Mouse (Mus musculus) spleen, postnatal 4 days (tissue): ENCODE data around the gene Gm49380.

Experiments used
- DNase-seq, 2 experiments: peaks; one replicate each; pipeline ENCODE4 v3.0.0; 2022; ENCODE audit warnings: low spot score in 2 of 2

Gene Gm49380

DNA sequence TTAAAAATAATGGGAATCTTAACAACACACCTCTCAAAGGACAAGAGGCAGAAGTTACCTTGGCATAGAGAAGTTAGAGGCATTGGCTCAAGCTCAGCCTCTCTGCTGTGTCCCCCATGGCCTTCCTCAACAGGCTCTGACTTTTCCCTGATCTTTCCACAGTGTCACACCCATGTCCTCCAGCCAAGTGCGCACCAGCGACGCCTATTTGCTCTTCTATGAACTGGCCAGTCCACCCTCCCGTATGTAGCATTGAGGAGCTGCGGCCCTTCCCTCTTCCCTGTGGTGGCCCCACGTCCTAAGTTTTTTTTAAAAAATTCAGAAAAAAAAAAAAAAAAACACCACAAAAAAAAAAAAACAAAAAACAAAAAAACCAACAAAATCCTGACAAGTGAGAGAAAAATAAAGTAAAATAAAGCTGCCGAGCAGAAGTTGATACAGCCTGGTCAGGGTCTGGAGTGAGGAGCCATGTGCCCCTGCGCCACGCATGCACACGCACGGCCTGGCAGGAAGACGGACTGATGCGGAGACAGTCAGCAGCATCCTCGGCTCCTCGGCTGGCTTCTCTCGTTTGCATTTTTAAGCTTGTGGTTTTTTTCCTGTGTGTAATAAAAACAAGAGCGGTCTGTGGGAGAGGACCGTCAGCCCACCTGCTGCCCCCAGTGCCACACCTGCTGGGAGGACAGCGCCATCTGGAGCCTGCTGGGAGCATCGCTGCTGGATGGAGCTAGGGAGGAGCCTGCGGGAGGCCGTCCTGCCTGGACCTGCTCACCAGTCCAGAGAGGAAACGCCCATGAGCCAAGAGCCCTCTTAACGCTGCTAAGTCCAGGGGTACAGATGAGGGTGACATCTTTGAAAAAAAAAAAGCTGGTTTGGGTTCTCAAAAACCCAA is 19.4 kb downstream of the Gm49380 start:
- DNase-seq, result peak; percentile 73 to 89

- DNase-seq, result no peak
These were observed 24.3 kb downstream of the Gm49380 start for GRCm38 (mm10) chr9:44088877-44089608.

DNA sequence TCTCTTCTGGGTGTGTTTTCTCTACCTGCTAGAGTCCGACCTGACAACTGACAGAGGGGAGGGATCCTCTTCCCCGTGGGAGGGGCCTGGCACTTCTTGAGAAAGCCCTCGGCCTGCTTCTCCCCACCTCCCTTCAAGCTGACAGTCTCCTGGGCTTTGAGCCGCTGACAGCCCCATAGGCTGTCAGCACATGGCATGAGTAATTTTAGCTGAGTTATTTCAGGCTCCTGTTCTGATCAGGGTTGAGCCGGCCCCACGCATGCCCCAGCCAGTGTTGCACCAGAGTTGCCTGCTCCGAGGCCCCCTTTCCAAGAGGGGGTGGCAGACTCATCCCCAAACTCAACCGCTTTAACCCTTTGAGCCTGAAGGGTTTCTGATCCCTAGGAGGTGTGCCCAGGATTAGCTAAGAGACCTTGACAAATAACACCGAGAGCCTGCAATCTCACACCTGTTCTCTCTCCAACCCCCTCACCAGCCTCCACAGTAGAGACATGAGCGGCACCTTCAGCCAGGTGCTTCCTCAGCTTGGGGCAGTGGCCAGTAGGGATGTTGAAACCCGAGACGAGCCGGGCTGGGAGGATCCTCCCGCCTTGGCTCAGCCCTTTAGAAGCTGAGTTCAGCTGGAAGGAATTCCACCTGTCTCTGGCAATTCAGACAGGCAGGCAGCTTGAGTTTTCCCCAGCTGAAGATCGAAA is 25.4 kb downstream of the Gm49380 start:
- no peak for DNase-seq

DNA sequence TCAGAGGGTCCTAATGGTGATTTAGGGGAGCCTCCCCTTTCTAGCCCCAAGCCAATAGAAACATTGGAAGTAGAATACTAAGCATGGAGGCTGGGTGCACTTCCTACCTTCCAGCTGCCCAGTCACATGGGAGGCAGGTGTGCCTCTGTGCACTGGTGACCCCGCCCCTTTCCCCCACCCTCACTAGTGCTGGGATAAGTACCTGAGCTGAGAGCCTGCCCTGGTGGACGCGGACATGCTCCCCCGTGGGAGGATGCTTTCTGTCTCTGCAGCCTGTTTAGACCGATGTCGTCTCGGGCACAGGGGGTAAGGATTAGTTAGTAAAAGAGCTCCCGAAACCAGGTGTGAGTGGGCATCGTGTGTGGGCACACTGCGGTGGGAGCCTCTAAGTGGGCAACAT is 26.3 kb downstream of the Gm49380 start:
- no peak for DNase-seq

DNA sequence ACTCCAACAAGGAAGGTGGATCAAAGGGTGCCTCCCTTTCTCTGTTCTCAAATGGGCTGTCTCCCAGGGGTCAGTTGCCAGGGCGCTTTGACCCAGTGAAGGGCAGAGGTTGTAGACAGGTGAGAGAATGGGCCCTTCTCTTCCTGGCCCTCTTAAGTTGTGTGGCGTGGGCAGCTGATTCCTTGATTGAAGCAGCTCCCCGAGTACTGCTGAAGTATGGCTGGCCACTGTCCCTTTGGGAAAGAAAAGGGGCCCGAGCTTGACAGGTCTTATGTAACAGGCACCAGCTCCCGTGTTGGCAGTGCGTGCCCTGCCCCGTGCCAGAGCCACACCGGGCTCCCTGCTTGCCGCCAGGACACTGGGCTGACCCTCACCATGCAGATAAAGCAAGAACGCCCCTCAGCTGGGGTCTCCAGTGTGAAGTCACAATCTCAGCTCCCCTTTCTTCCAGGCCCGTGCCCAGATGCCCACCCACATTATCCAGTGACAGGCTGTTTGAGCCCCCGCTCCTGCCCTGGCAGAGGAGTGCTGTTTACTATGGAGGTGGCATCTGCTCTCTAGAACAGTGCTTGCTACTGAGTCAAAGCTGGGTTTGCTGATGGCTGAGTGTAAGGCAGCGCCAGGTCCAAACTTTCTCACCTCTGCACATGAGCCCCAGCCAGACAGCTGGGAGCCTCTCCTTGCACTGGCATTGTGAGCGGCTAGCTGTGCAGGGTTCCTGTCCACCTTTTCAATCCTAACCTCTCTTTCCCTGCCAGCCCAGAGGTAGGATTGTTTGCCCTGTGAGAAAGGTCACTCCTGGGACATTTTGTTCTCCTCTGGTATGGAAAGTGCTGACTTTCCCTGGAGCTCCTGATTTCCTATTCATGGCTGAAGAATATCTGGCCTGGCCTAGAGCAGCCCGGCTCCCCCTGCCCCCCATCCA is 27.3 kb downstream of the Gm49380 start:
- DNase-seq, result no peak

- DNase-seq, result no peak
These were observed 28.0 kb downstream of the Gm49380 start for GRCm38 (mm10) chr9:44085276-44085675.

DNA sequence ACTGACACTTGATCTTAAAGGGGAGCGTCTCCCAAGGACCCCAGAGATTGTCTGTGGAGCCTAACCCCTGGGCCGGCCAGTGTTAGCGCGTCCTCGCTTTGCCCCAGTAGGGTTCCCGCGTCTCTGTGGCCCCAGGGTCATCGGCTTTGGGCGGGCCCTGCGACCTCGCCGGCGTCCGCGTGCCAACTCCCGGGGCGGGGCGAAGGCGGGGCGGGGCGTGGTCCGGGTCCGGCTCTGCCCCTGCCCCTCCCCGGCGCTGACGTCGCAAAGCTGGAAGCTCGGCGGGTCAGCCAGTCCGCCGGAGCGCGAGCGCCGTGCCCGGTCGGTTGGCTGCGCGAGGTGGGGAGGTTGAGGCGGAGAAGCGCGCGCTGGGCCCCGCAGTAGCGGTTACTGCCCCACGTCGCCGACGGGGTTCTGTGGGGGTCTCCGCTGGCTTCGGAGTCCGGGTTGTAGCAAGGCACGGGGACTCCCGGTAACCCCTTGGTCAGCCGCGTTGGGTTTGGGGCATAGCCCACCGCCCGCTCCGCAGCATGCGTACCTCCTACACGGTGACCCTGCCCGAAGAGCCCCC is 28.6 kb downstream of the Gm49380 start:
- DNase-seq, result peak; percentile 87 to 94

GRCm38 (mm10) chr9:44084236-44084635 is 29.1 kb downstream of the Gm49380 start:
- DNase-seq, result no peak

DNA sequence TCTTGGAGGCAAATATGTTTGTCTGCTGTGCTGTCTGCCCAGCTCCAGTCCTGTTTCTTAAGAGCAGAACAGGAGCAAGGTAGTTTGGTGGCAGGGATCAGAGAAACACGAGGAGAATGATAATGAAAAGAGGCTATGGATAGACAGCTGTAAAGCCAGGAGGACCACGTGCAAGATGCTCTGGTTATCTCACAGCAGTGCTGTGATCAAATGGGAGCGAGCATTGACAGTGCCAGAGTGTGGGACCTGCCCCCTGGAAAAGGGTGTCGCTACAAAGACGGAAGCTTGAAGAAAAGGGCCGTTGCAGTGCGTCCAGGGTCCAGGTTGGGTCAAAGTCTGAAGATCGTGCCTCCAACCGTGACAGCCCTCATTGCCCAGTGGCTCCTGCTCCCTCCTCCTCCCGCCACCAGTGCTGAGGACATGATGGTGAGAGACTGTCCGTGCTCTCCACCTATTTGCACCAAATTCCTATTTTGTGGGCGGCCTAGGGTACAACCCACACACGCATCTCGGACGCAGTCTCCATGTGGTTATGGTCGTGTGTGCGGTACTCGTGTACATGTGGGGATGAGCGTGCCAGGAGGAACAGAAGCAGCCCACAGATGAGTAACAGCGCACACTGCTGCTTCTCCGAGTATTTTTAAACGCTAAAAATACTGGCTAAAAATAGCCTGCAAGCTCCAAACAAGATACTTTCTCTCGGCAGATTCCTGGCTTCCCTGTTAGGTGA is 29.7 kb downstream of the Gm49380 start:
- DNase-seq, result no peak

- no peak for DNase-seq
These were observed 31.0 kb downstream of the Gm49380 start for GRCm38 (mm10) chr9:44082266-44082665.

DNA sequence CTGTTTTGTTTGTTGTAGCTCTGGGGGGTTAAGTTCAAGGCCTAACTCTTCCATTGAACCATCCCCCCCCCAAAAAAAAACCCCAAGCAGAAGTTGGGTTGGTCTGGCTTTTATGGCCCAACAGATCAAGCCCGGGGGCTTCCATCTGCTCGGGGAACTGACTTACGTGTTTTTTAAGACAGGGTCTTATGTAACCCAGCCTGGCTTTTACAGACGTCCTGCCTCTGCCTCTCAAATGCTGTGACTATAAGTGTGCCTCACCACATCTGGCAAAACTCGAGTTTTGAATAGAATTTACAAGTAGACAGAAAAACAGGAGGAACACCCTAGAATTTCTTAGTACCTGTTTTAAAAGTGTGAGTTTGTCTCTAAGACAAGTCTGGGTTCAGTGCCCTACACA is 31.7 kb downstream of the Gm49380 start:
- DNase-seq, result no peak

- no peak for DNase-seq
These were observed 32.3 kb downstream of the Gm49380 start for GRCm38 (mm10) chr9:44080953-44081352.

DNA sequence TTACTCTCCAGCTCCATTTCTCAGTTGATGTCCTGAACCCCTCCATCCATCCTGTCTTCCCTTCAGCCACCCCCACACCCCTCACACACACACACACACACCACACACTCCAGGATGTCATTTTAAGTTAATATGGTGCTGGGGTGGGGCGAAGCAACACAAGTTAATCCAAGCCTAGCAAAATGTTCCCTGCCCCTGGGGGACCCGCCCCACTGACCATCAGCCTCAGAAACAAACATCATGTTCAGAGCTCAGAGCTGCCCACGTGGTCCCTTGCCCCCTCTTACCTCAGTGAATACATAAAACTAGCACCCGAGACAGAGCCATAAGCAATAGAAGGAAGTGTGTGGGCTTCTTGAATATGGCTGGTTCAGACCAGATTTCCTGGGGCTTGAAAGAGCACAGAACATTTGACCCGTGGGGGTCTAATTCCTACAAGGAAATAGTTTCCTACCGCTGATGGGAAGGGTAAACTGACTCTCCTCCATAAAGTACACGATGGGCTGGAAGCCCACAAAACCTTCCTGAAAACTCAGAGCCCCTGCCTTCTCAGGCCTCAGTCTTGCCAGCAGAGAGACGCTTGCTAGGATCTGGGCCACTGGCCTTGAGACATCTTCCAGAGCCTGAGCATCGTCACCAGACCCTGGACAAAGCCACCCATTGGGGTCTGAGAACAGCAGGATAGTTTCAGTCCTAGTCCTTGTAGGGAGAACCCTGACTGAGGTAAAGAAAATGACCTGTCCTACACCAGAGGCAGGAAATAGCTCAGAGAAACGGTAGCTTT is 33.1 kb downstream of the Gm49380 start:
- no peak for DNase-seq

DNA sequence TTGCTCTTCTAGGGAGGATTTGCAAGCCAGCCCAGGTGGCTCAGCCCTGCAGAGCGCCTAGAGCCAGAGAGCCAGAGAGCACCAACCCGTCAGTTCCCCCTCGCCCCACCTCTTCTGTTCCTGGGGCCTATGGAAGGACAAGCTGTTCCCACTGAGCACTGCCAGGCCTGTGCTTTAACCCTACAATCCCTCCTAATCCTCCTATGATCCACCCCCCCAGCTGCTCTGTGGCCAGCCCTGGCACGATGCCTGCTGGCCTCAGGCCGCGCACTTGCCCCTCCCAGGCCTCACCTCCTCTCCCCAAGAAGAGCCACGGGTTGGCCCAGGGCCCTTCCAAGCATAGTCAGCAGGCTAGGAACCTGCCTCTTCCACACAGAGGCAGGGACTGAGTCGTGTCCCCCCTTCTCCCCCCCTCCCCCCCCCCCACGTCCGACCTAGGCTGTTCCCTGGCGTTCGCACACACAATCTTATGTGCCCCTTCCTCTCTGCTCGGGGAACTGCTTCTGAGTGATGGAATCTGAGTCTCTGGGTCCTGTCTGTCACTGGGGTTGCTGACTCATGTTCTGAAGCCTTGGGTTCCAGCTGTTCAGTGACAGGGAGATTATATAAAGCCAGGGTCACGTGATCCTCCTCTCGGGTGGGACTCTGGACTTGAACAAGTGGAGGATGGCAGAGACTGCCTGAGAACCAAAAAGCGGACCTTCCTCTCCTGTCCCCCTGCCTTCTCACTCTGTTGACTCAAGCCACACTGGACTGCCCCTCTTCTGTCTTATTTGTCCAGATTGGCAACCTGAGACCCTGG is 34.1 kb downstream of the Gm49380 start:
- DNase-seq, result no peak

- DNase-seq, result no peak
These were observed 35.0 kb downstream of the Gm49380 start for GRCm38 (mm10) chr9:44078136-44078797.

DNA sequence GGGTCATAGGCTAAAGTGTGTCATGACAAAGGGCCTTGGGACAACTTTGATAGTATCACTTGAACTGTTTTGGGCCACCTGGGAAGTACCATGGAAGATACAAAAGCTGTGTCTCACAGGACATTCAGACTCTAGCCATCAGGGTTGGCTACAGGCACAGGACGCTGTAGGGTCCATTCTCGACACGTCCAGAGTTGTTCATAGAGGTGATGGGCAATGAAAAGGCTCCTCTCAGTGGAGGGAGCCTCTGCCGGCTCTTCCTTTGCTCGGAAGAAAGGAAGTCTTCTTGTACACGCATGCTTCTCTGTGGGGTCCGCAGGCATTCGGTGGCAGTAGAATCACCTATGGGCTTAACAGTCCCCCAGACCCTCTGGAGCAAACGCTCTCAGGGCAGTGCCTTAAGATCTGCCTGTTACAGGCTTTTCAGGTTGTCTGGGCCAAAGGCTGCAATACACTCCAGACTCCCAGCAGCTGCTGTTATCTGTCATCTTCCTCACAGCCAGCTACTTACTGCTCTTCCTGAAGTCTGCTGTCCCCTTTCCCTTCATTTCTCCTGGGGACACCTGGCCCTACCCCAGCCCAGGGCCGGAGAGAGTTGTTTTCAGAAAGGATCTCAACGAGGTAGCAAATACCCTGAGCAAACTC is 35.9 kb downstream of the Gm49380 start:
- DNase-seq, result no peak

DNA sequence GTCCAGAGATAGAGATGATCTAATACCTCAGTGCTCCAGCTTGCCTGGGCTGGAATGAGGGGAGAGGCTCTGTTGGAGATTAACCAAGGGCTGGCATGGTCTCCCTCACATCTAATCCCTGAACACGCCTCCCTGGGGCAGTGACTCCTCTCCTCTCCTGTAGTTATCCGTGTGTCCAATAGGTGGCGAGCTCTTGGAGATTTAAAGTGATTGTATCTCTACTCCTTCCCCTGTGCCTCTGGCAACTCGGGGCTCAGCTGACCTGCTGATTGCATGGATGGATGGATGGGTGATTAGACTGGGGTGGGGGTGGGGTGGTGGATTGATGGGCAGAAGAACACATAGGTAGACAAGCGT is 36.6 kb downstream of the Gm49380 start:
- peak in 1 of 2 experiments; percentile 47 for DNase-seq
